Mouse (Mus musculus) C2C12 (cell line): ENCODE measurements around the gene Os9. TPM values are rescaled to one million over a fixed set of nuclear protein-coding genes. Genes with fewer than 3 reads are reported as not detected.
"Not testable (repeated sequence)": the region's sequence is repeated elsewhere in the genome, so short reads cannot be mapped to it uniquely, and the experiment has no call there.

Experiments
- H3K27me3 ChIP-seq: one replicate; pipeline ENCODE4 v1.6.1; 2011; ENCODE audit not compliant: control insufficient read depth, insufficient read depth, insufficient read length
- H3K36me3 ChIP-seq: one replicate; pipeline ENCODE4 v1.6.1; 2011; ENCODE audit not compliant: control insufficient read depth, insufficient read depth
- H3K4me3 ChIP-seq: one replicate; pipeline ENCODE4 v1.5.1; 2011; ENCODE audit warnings: mild to moderate bottlenecking, control low read depth; ENCODE audit not compliant: poor library complexity, insufficient read depth, severe bottlenecking
- H3K79me2 ChIP-seq: one replicate; pipeline ENCODE4 v1.6.1; 2011; ENCODE audit not compliant: control insufficient read depth, insufficient read depth
- H3K79me3 ChIP-seq: one replicate; pipeline ENCODE4 v1.6.1; 2011; ENCODE audit warnings: low read depth, control low read depth
- H3ac ChIP-seq: one replicate; pipeline ENCODE3; 2011; ENCODE audit warnings: low read depth; ENCODE audit not compliant: control insufficient read depth, insufficient read length
- CEBPB ChIP-seq: IDR thresholded peaks from one replicate; pipeline ENCODE4 v1.6.1; 2011; ENCODE audit warnings: low read depth, mild to moderate bottlenecking, control low read depth, moderate library complexity
- CTCF ChIP-seq: IDR thresholded peaks from one replicate; pipeline ENCODE4 v1.5.1; 2011; ENCODE audit not compliant: control insufficient read depth, insufficient read depth, insufficient read length
- FOSL1 ChIP-seq: IDR thresholded peaks from one replicate; pipeline ENCODE4 v1.8.0; 2011; ENCODE audit warnings: mild to moderate bottlenecking, low read length; ENCODE audit not compliant: poor library complexity, insufficient read depth, severe bottlenecking
- MAX ChIP-seq: IDR thresholded peaks from one replicate; pipeline ENCODE4 v1.6.1; 2011; ENCODE audit warnings: mild to moderate bottlenecking, control low read depth
- MYOD1 ChIP-seq: IDR thresholded peaks from one replicate; pipeline ENCODE4 v1.6.1; 2011; ENCODE audit warnings: low read depth; ENCODE audit not compliant: control insufficient read depth, insufficient read length
- MYOG ChIP-seq: IDR thresholded peaks from one replicate; pipeline ENCODE4 v1.6.1; 2011; ENCODE audit not compliant: control insufficient read depth, insufficient read length; ENCODE audit errors: extremely low read depth
- USF1 ChIP-seq: IDR thresholded peaks from one replicate; pipeline ENCODE4 v1.6.1; 2011; ENCODE audit warnings: low read depth, mild to moderate bottlenecking, control low read depth, moderate library complexity
- polyA plus RNA-seq: library from polyadenylated mRNA; unstranded; fragments of >200 nt; fragmentation: generic; extraction: Trizol; gene quantifications from one replicate; pipeline ENCODE4 v1.2.1, GENCODE M21; 2012; ENCODE audit warnings: missing spikeins

Os9 gene
- polyA plus RNA-seq, 1 experiment, result 35.6 TPM

DNA sequence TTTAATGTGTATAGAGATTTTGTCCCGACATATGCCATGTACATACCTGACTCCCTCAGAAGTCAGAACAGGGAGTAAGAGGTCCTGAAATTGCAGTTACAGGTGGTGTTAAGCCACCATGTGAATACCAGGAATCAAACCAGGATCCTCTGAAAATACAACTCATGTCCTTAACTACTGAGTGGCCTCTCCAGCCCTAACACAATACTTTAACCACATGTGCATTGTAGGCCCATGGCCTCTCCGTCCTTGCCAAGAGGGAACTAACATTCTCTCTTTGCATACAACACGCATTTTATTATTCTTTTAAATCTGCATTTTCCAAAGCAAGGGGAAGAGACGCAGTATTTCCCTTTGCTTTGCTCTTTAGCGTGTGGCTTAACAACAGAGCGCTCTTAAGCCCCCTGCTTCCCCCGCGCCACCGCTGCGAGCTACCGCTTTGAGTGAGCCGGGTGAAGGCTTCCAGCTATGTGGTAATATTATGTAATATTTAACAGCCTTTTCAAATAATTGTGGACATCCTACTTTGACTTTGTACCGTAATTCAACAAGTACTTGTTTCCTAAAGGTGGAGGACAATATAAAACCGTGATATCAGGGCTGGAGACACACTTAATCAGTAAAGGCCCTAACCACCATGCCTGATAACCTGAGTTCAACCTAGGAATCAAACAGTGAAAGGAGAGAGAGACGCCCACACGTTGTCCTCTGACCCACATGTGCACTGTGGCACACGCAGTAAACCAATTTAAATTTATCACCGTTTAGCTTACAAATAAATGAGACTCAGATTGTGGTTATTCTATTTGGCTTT lies 17.6 kb upstream of the Os9 start:
- no peak for TF ChIP-seq CEBPB
- TF ChIP-seq MAX, result no peak
- no peak for TF ChIP-seq CTCF
- TF ChIP-seq MYOD1, result no peak
- no peak for TF ChIP-seq USF1
- TF ChIP-seq MYOG, result no peak
- no peak for TF ChIP-seq FOSL1
- no peaks in the 10 kb centered on the region for H3K79me2 ChIP-seq
- H3K79me3 ChIP-seq, result no peaks in the 10 kb centered on the region
- H3ac ChIP-seq, result no peak overlapping the region
- no peaks in the 10 kb centered on the region for H3K27me3 ChIP-seq
- no peaks in the 10 kb centered on the region for H3K36me3 ChIP-seq
- no peak overlapping the region for H3K4me3 ChIP-seq

DNA sequence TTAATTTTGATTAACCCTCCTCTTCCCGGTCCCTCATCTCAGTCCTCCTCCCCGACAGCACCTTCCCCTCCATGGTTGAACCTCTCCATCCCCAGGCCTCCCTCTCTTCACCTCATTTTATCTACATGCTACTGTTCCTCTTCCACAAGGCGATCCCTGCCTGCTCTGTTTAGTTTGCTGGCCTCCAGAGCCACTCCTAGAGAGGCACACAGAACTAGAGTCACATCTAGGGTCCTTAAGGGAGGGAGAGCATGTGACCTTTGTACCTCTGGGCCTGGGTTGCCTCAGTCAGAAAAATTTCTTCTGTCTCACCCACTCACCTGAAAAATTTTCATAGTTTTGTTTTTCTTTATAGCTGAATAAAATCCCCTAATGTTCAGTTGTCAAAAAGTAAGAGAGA lies 17.0 kb upstream of the Os9 start:
- no peaks in the 10 kb centered on the region for H3K27me3 ChIP-seq
- no peak overlapping the region for H3ac ChIP-seq
- H3K36me3 ChIP-seq, result no peaks in the 10 kb centered on the region
- H3K4me3 ChIP-seq, result no peak overlapping the region
- no peaks in the 10 kb centered on the region for H3K79me3 ChIP-seq
- TF ChIP-seq USF1, result no peak
- no peaks in the 10 kb centered on the region for H3K79me2 ChIP-seq

GRCm38 (mm10) chr10:127136510-127136909 lies 15.6 kb upstream of the Os9 start:
- Histone ChIP-seq H3K79me2 (no peaks in the 10 kb centered on the region), H3K27me3 (no peaks in the 10 kb centered on the region), H3K4me3 (no peak overlapping the region), H3K79me3 (no peaks in the 10 kb centered on the region), H3K36me3 (no peaks in the 10 kb centered on the region), H3ac (no peak overlapping the region)
- TF ChIP-seq CEBPB, result no peak
- no peak for TF ChIP-seq USF1
- TF ChIP-seq CTCF, result no peak
- TF ChIP-seq FOSL1, result no peak
- no peak for TF ChIP-seq MAX
- no peak for TF ChIP-seq MYOD1
- no peak for TF ChIP-seq MYOG

DNA sequence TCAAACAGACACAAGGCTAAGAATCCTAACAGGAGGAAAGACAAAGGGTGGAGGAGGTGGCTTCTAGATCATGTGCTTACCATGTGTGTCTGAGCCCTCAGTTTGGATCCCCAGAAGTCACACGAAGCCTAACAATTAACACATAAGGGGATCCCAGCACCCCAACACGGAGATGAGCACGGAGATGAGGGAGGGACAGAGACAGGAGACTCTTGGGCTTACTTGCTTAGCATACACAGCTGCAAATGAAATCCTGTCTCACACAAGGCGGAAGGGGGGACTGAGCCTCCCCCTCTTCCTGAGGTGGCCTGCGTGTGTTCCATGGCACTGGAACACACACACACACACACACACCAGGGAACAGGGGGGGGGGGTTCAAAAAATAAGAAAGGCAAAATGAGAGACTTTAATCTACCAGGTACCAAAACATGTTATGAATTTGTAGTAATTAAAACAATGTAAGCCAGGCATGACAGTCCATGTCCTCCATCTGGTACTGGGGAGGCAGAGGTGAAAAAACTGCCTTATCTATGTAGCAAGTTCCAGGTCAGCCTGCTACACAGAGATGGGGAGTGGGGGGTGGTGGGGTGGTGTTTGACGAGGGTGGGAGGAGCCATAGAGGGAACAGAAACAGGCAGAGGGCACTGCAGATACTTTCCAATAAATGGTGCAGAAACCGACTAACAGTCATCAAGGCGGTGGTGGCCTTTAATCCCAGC lies 14.3 kb upstream of the Os9 start:
- H3K79me2 ChIP-seq, result no peaks in the 10 kb centered on the region
- H3K79me3 ChIP-seq, result no peaks in the 10 kb centered on the region
- H3K27me3 ChIP-seq, result no peaks in the 10 kb centered on the region
- TF ChIP-seq MYOG (no peak), USF1 (no peak), CTCF (no peak)
- no peak overlapping the region for H3K4me3 ChIP-seq
- no peaks in the 10 kb centered on the region for H3K36me3 ChIP-seq
- H3ac ChIP-seq, result no peak overlapping the region

- H3K79me2 ChIP-seq, H3K4me3 ChIP-seq, H3K36me3 ChIP-seq, H3K27me3 ChIP-seq, H3ac ChIP-seq, H3K79me3 ChIP-seq: not testable (repeated sequence)
These were observed 13.6 kb upstream of the Os9 start for GRCm38 (mm10) chr10:127134394-127135035.

DNA sequence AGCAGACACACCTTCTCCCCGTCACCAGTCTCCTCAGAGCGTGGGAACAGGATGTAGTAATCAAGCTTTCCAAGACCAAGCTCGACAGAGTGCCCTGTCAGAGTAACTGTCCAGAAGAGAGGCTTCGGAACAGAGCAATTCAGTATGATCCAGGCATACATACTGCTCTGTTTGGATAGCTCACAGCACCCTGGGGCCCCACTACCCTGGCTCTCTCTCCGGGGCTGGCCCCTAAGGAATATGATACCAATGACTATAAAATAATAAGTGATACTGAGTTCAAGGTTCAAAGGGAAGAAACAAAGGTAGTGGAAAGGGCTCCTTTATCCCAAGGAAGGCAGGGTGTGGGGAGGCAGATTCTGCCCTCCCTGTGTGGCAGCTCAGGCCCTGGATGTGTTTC lies 11.5 kb upstream of the Os9 start:
- Histone ChIP-seq H3K36me3 (no peaks in the 10 kb centered on the region), H3K4me3 (no peak overlapping the region), H3K79me3 (no peaks in the 10 kb centered on the region), H3K79me2 (no peaks in the 10 kb centered on the region), H3ac (no peak overlapping the region), H3K27me3 (no peaks in the 10 kb centered on the region)
- TF ChIP-seq USF1 (no peak), FOSL1 (no peak), MYOD1 (no peak), MYOG (no peak), MAX (no peak), CTCF (no peak), CEBPB (no peak)
